Mouse (Mus musculus) cerebellum, adult 11-12 months (tissue): ENCODE data around the gene Rgs9.
A peak's percentile ranks its signal among the peaks of the same experiment; 100 is the strongest.
"Not testable (repeated sequence)": the region's sequence is repeated elsewhere in the genome, so short reads cannot be mapped to it uniquely, and the experiment has no call there.

ENCODE experiments used
- DNase-seq: peaks from one replicate; pipeline ENCODE4 v3.0.0; 2022

The Rgs9 gene

DNA sequence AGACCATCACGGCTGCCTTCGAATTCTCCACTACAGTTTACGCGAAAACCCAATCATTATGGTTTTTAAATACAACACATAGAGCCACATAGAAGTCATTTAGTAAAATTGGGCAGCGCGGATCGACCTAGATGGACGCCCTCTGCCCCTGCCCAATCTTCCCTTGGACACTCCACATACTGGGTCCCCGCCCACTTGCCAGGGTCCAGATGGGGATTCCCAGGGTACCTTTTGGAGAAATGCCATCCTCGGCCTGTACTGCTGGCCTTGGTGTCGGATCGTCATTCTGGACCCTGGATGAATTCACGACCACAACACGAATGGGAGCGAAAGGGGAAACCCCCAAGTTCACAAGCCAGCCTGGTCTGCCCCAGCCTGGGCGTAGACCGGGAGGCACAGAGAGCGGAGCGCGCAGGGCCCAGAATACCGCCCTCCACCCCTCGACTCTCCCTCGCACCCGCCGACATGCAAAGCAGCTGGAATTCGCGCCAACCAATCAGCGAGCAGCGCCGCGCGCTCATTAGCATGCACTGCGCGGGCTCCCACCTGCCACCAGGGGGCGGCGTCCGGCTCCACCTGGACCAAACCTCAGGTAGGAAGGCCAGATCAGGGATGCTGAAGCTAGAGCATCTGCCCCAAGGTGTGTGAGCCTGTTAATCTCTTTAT, at the start of gene Rgs9:
Gene Rgs9 (minus strand): TSS at position 420 of the 666 bp plus-strand sequence.
- DNase-seq = peak; percentile 91

DNA sequence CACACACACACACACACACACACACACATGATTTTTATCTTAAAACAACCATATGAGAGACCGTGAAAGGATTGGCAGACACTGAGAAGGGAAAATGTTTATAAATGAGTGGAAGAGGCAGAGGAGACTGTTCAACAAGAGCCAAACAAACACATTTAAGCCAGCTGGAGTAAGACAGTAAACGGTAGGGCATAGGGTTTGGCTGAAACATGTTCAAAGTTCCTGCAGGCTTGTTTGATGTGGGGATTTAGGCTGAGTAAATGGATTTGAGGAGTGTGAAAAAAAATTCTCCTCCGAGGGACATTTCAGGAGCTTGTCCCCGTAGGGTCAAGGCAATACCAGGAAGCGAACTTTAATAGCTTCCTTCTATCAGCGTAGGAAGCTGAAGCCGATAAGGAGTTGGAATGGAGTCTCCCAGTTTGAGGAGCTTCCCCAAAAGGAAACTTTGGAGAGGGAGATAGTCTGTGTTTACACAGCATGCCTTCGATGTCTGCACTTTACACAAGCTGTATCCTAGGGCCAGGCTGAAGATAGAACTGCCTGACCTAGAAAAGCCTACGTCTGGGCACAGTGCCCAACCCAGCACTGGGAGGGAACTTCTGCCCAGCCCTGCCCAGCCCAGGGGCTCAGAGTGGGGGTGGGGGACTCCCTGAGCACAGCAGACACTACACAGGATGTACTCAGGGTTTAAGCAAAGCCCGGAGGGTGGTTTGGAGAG, 49.5 kb upstream of the Rgs9 start:
- peak; percentile 93 for DNase-seq

DNA sequence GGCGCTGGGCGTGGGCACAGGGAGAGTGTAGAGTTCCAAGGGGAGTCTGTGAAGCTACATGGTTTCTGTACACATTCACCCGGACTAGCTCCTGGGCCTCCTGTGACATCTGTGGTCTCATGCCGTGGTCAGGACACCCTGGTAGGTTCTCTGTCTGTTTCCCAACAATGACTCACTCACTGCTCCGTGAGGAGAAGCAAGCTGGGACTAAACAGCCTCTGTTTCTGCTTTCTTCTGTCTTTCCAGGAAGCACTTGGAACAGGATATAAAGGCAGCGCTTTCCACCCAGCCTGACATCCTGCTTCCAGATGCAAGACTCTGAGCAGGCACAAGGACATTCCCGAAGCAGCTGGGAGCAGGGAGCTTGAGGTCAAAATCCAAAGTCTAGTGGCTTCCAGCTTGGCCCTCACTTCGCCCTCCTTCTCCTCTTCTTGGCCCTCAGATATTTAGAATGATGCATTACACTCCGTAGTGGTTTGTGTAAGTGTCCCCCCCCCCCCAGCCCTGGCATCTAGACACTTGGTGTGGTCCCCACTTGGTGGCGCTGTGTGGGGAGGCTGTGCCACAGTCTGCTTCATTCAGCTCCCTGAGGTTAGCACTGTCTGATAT, 46.2 kb upstream of the Rgs9 start:
- peak; percentile 53 for DNase-seq

DNA sequence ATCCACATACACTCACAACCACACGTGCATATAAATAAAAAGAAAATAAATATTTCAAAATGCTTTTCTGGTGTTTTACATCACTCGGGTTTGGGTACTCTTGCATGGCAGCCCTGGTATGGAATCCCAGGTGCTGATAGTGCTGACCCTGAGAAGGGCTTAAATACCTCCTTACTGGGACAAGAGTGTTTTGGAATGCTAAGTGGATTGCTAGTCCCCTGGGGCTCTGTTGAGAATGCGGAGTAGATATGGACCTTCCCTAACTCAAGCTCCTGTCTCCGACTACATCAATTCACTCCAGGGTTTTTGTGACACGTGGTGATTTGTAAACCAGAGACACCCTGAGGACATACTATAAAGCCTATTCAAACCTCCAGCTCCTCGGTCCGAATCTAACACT, 45.6 kb upstream of the Rgs9 start:
- peak; percentile 33 for DNase-seq

GRCm38 (mm10) chr11:109342666-109343065, 44.7 kb upstream of the Rgs9 start:
- DNase-seq = not testable (repeated sequence)

- DNase-seq = no peak
Measured at GRCm38 (mm10) chr11:109340541-109340940, 42.6 kb upstream of the Rgs9 start.

- no peak for DNase-seq
Measured at GRCm38 (mm10) chr11:109339155-109339938, 41.4 kb upstream of the Rgs9 start.

- DNase-seq = no peak
Measured at GRCm38 (mm10) chr11:109335890-109336289, 38.0 kb upstream of the Rgs9 start.

DNA sequence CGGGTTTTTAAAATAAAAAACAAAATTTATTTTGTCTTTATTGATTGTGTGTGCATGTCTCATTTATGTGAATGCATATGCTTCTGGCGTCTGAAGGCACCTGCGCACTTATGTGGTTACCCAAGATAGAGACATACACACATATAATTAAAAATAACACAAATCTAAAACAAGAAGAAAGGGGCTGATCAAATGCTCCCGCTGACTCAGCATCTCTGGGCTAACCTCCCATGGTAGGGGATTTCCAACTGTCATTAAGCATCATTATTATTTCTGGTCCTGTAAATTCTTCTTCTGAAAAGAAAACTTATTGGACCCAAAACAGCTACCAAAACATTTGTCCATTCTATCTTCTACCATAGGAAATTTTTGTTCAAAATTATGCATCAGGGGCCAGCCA, 36.8 kb upstream of the Rgs9 start:
- no peak for DNase-seq

- peak; percentile 27 for DNase-seq
Measured at GRCm38 (mm10) chr11:109332722-109333121, 34.8 kb upstream of the Rgs9 start.

DNA sequence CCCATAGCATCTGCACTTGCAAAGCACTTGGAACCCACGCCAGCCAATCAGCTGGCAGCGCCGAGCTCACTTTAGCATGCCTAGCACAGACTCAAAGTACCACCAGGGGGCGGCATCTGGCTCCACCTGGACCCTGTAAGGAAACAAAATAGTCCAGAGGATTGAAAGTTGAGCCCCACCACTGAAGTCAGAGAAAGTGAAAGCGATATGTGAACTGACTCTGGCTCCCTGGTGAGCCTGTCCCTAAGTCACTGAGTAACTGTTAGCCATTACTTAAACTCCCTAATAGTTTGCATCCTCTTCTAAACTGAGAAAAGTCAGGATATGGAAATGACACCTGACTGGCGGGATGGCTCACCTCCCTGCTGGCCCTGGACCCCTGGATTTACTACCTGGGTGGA, 33.5 kb upstream of the Rgs9 start:
- peak; percentile 88 for DNase-seq

GRCm38 (mm10) chr11:109330706-109331393, 32.9 kb upstream of the Rgs9 start:
- DNase-seq = no peak

DNA sequence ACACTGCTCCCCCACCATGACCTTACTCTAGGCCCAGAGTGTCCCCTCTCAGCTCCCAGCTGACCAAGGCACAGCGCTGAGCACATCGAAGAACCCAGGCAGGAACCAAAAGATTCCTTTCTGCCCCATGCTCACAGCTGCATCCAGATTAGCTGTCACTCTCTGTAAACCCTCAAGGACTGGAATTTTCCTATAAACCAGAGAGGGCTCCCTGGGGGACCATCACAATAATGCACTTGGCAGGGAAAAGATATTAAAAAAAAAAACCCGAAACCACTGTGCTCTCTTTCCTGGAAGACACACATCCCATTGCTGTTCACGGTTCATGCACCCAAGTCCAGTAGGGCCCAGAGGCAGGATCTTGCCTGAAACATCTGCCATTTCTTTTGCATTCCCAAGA, 31.4 kb upstream of the Rgs9 start:
- no peak for DNase-seq

- no peak for DNase-seq
Measured at GRCm38 (mm10) chr11:109327952-109328351, 30.0 kb upstream of the Rgs9 start.

GRCm38 (mm10) chr11:109327381-109327780, 29.5 kb upstream of the Rgs9 start:
- DNase-seq = no peak

- DNase-seq = no peak
Measured at GRCm38 (mm10) chr11:109326270-109326669, 28.3 kb upstream of the Rgs9 start.

- DNase-seq = peak; percentile 85
Measured at GRCm38 (mm10) chr11:109320361-109320933, 22.5 kb upstream of the Rgs9 start.

DNA sequence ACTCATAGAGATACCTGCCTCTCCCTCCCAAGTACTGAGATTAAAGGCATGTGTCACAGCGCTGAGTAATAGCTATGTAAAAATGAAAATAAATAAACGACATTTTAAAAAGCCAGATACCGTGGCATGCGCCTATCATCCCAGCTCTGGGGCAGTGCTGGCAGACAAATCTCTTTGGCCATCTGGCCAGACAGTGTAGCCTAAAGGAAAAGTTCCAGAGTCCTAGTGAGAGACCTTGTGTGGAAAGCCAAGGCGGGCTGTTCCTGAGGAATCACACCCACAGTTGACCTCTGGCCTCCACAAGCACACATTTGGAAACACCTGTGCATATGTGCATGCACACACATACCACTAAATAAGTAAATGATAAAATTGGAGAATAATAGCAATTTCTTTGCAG, 22.0 kb upstream of the Rgs9 start:
- DNase-seq = peak; percentile 76

GRCm38 (mm10) chr11:109319471-109319870, 21.5 kb upstream of the Rgs9 start:
- DNase-seq = no peak

DNA sequence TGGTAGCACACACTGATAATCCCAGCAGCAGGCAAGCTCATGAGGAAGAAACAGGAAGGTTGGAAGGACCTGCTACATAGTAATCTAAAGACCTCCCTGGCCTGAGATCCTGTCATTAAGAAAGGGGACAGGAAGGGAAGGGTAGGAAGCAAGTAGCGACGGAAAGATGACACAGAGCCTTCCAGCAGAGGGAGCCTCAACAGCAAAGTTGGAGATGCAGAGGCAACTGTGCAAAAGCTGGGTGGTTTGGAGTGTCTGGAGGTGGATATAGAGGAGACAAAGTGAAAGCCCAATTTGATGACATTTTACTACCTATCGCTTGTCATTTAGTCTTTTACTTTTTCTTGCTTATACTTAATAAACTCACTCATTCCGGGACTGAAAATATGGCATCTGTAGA, 19.0 kb upstream of the Rgs9 start:
- DNase-seq = peak; percentile 21

GRCm38 (mm10) chr11:109311885-109312605, 14.1 kb upstream of the Rgs9 start:
- peak; percentile 84 for DNase-seq

DNA sequence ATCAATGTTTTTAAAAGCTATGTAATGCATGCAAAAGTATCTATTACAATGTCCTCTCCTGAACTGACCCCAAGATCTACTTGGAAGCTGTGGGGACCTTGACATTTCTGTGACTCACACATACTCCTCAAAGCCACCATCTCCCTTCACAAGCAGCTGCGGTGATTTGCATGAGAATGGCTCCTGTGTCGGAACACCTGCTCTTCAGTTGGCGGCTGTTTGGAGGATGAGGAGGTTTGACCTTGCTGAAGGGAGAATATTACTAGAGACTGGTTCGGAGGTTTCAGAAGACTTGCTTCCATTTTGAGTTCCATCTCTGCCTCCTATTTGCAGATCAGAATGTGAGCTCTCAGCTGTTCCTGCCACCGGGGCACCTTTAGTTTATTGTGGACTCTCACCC, 7.8 kb upstream of the Rgs9 start:
- no peak for DNase-seq
